Mouse (Mus musculus) ES-CJ7 (cell line): ENCODE measurements around the gene Rnf157.
"Not testable (repeated sequence)": the region's sequence is repeated elsewhere in the genome, so short reads cannot be mapped to it uniquely, and the experiment has no call there.

Source experiments
- DNase-seq: peaks from one replicate; pipeline ENCODE4 v3.0.0; 2011; ENCODE audit warnings: low read depth, low spot score

The Rnf157 gene

GRCm38 (mm10) chr11:116384171-116384570, 28.7 kb downstream of the Rnf157 start:
- DNase-seq = no peak

DNA sequence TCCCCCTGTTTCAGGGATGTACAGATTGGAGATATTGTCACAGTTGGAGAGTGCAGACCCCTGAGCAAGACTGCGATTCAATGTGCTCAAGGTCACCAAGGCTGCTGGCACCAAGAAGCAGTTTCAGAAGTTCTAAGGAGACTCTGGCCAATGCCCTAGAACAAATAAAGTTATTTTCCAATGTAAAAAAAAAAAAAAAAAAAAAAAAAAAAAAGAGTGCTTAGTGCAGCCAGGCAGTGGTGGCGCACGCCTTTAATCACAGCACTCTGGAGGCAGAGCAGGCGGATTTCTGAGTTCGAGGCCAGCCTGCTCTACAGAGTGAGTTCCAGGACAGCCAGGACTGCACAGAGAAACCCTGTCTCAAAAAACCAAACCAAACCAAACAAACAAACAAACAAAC, 29.8 kb downstream of the Rnf157 start:
- DNase-seq = not testable (repeated sequence)

GRCm38 (mm10) chr11:116380767-116381166, 32.1 kb downstream of the Rnf157 start:
- DNase-seq = no peak

GRCm38 (mm10) chr11:116379530-116379929, 33.3 kb downstream of the Rnf157 start:
- DNase-seq = no peak

GRCm38 (mm10) chr11:116376945-116377661, 35.7 kb downstream of the Rnf157 start:
- no peak for DNase-seq

GRCm38 (mm10) chr11:116371894-116372450, 40.9 kb downstream of the Rnf157 start:
- peak; percentile 62 for DNase-seq

GRCm38 (mm10) chr11:116369633-116370032, 43.2 kb downstream of the Rnf157 start:
- no peak for DNase-seq

DNA sequence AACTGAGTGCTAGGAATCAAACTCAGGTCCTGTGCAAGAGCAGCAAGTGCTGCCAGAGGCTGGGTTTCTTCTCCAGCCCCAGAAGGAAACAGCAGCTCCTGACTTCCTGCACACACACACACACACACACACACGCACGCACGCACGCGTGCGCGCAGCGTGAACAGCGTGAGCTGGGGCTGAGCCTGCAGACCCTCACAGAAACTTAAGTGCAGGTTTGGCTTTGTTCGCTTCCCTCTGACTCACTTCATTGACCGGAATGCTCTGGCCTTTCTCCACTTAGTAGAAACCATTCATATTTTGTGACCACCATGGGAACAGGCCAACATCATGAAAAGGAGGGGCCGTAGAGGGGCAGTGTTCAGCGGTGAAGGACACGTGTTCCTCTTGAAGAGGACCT, 43.8 kb downstream of the Rnf157 start:
- DNase-seq = no peak

GRCm38 (mm10) chr11:116368116-116368515, 44.7 kb downstream of the Rnf157 start:
- peak; percentile 95 for DNase-seq

GRCm38 (mm10) chr11:116366647-116367046, 46.2 kb downstream of the Rnf157 start:
- no peak for DNase-seq

DNA sequence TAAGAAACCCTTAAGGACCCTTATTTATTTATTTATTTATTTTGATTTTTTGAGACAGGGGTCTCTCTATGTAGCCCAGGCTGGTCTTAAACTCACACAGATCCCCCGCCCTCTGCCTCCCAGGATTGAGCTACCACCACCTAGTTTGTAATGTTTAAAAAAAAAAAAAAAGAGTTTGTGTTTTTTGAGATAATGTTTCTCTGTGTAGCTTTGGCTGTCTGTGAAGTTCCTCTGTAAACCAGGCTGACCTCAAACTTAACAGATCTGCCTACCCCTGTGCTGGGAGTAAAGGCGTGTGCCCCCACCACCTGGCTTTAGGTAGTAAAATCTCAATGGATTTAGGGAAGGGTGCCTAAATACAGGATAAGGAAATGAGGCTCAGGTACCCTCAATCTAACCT, 46.7 kb downstream of the Rnf157 start:
- DNase-seq = no peak

- no peak for DNase-seq
Measured at GRCm38 (mm10) chr11:116365432-116365831, 47.4 kb downstream of the Rnf157 start.

DNA sequence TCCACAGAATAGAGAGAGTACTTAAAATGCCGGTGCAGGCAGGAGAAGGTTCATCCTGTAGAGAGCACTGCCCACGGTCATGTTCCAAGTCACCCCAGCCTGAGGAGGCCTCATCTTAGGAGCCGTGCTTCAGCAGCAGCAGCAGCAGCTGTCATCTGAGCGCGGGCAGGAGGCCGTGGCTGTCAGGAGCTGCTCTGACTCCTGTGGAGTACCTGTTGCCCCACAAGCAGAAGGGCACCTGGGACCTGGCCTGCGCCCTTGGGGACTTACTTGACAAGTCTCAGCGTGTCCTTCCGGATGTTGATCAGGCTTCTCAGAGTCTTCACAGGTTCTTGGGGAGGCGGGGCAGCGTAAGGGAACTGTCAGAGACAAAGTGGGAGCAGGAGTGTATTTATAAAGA, 50.8 kb downstream of the Rnf157 start:
- DNase-seq = no peak

GRCm38 (mm10) chr11:116360915-116361314, 51.9 kb downstream of the Rnf157 start:
- DNase-seq = not testable (repeated sequence)

GRCm38 (mm10) chr11:116359652-116360051, 53.2 kb downstream of the Rnf157 start:
- DNase-seq = no peak

DNA sequence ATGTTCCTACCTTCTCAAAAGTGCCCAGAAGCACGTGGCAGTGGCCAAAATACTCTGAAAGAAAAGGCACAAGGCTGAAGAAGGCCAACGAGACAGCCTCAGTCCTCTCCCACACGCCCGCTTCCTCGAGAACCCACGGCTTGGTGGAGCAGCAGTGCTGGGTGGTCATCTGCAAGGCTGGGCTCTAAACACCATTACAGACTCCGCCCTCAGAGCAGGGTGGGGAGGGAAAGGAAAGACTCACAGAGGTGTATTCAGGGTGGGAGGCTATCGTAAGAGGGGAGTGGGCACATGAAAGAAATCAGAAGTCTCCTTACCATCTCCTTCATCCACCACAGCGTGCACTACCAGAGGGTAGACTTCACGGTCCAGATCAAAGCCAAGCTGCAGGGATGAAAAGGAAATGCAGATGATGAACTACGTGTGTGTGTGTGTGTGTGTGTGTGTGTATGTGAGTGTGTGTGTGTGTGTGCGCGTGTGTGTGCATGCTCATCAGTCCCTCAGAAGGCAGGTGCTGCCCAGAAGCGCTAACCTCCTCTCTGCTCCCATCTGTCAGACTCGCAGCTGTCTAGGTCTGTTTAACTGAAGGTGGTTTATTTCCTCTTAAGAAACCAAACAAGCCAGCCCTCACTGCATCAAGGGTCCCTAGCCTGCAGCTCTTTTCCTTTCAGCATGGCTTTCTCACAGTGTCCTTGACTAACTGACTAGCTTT, 53.8 kb downstream of the Rnf157 start:
- DNase-seq = no peak

DNA sequence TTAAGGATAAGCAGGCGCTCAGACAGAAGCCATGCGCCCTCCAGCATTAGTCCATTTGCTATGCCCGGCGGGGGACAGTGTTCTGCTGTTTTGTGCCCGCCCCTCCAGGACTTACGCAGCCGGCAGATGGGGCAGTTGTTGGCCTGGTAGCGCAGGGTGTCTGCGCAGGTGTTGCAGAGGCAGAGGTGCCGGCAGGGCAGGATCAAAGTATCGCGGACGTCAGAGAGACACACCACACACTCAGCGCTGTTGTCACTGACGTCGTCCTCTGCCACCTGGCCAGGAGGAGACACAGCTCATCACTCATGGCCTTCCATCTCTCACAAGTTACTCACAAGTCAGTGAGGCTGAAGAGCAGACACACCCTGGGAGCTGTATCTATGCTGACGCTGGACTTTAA, 58.3 kb downstream of the Rnf157 start:
- DNase-seq = no peak

- no peak for DNase-seq
Measured at GRCm38 (mm10) chr11:116353535-116353934, 59.3 kb downstream of the Rnf157 start.

GRCm38 (mm10) chr11:116351294-116351693, 61.5 kb downstream of the Rnf157 start:
- DNase-seq = peak; percentile 71

- DNase-seq = no peak
Measured at GRCm38 (mm10) chr11:116347955-116348354, 64.9 kb downstream of the Rnf157 start.

- no peak for DNase-seq
Measured at GRCm38 (mm10) chr11:116347012-116347411, 65.8 kb downstream of the Rnf157 start.

GRCm38 (mm10) chr11:116342069-116342791, 70.6 kb downstream of the Rnf157 start:
- no peak for DNase-seq
